9 mouse cellular contexts compared by ENCODE assay signal in genomic region chr12:37881376-37881775, GRCm38 (mm10).
DNase-seq lines count a peak whose midpoint lies in the region; ATAC-seq and TF ChIP-seq lines count a peak whose summit lies in the region.
"Had no signal": no experiment of that assay in that cellular context is flagged by ENCODE, and none has a peak within 500 bp of the region (broad histone marks: within the 10 kb centered on the region; RNA-seq: fewer than 3 reads in every experiment).

No protein-coding gene starts in this region.

- no peaks in the 10 kb centered on the region for H3K9me3 ChIP-seq in embryonic facial prominence, embryonic 14.5 days (ENCODE audit: control insufficient read depth, low read length)
- H3K9me3 ChIP-seq in hindbrain, embryonic 16.5 days (ENCODE audit: control insufficient read depth, low read length) = no peaks in the 10 kb centered on the region
- H3K9me3 ChIP-seq in neural tube, embryonic 13.5 days = no peaks in the 10 kb centered on the region

- H3K9ac ChIP-seq in embryonic facial prominence, embryonic 14.5 days (ENCODE audit: low read depth, low read length) = no peak overlapping the region
- H3K9ac ChIP-seq in hindbrain, embryonic 16.5 days (ENCODE audit: low read depth, low read length) = peak overlapping the region; percentile 62
- H3K9ac ChIP-seq in neural tube, embryonic 13.5 days = peak overlapping the region; percentile 70
- H3K9ac ChIP-seq: liver, embryonic 14.5 days had no signal

- H3K36me3 ChIP-seq in embryonic facial prominence, embryonic 14.5 days (ENCODE audit: control insufficient read depth, insufficient read depth, low read length) = no peaks in the 10 kb centered on the region
- no peaks in the 10 kb centered on the region for H3K36me3 ChIP-seq in hindbrain, embryonic 16.5 days (ENCODE audit: control insufficient read depth, insufficient read depth, low read length)
- no peaks in the 10 kb centered on the region for H3K36me3 ChIP-seq in neural tube, embryonic 13.5 days

- 7% methylated on average over 10 of the region's 10 CpGs for WGBS in embryonic facial prominence, embryonic 14.5 days
- 3% methylated on average over 10 of the region's 10 CpGs for WGBS in hindbrain, embryonic 16.5 days
- WGBS in neural tube, embryonic 13.5 days = 1% methylated on average over 10 of the region's 10 CpGs

- no peak for TF ChIP-seq CTCF in layer of hippocampus, adult 2 months (conservative IDR thresholded peaks at IDR 0.05)

- H3K4me2 ChIP-seq in embryonic facial prominence, embryonic 14.5 days (ENCODE audit: low read depth, low read length) = peak overlapping the region; percentile 73
- peak overlapping the region; percentile 93 for H3K4me2 ChIP-seq in hindbrain, embryonic 16.5 days (ENCODE audit: low read length)
- H3K4me2 ChIP-seq in neural tube, embryonic 13.5 days = peak overlapping the region; percentile 96

- no peak for DNase-seq in layer of hippocampus, adult 2 months (ENCODE audit: low spot score in 2 of 2)
- no peak for DNase-seq in layer of hippocampus, adult 9-11 months
- DNase-seq in embryonic facial prominence, embryonic 14.5 days (ENCODE audit: low spot score) = no peak
- no peak for DNase-seq in T-cell, adult 2 months (ENCODE audit: low spot score)
- no peak for DNase-seq in right cerebral cortex, postnatal 14 days
- DNase-seq in MN1 (ENCODE audit: low spot score) = no peak

- peak overlapping the region; percentile 96 for H3K27ac ChIP-seq in layer of hippocampus, adult 2 months
- no peak overlapping the region for H3K27ac ChIP-seq in embryonic facial prominence, embryonic 14.5 days (replicated peaks; ENCODE audit: low read depth, low read length)
- H3K27ac ChIP-seq in hindbrain, embryonic 16.5 days (ENCODE audit: low read depth, low read length) = no peak overlapping the region; the same call in 1 of the 2 replicates
- no peak overlapping the region for H3K27ac ChIP-seq in neural tube, embryonic 13.5 days (replicated peaks)
- H3K27ac ChIP-seq: liver, embryonic 14.5 days had no signal

- no peak for ATAC-seq in embryonic facial prominence, embryonic 14.5 days (ENCODE audit: low read depth)
- no peak for ATAC-seq in hindbrain, embryonic 16.5 days
- no peak for ATAC-seq in neural tube, embryonic 13.5 days (ENCODE audit: low read depth)

- peak overlapping the region; percentile 64 for H3K4me3 ChIP-seq in layer of hippocampus, adult 2 months
- H3K4me3 ChIP-seq in embryonic facial prominence, embryonic 14.5 days (ENCODE audit: low read depth, low read length) = peak overlapping the region; percentile 47
- H3K4me3 ChIP-seq in hindbrain, embryonic 16.5 days (ENCODE audit: low read length) = peak overlapping the region; percentile 60
- H3K4me3 ChIP-seq in neural tube, embryonic 13.5 days = peak overlapping the region; percentile 47

- 0 out of 2 replicates have a peak, but pooled peaks cover 7% of the 10 kb centered on the region for H3K27me3 ChIP-seq in embryonic facial prominence, embryonic 14.5 days (replicated peaks; ENCODE audit: control insufficient read depth, insufficient read depth, low read length)
- no peaks in the 10 kb centered on the region for H3K27me3 ChIP-seq in hindbrain, embryonic 16.5 days (replicated peaks; ENCODE audit: control insufficient read depth, insufficient read depth, low read length)
- 0 out of 2 replicates have a peak, but pooled peaks cover 3% of the 10 kb centered on the region for H3K27me3 ChIP-seq in neural tube, embryonic 13.5 days

- H3K4me1 ChIP-seq in embryonic facial prominence, embryonic 14.5 days (ENCODE audit: control insufficient read depth, insufficient read depth, low read length) = no peaks in the 10 kb centered on the region
- no peaks in the 10 kb centered on the region; the same call in 1 of the 2 replicates for H3K4me1 ChIP-seq in hindbrain, embryonic 16.5 days (ENCODE audit: control insufficient read depth, insufficient read depth, low read depth, low read length)
- H3K4me1 ChIP-seq in neural tube, embryonic 13.5 days (replicated peaks) = peaks cover 19% of the 10 kb centered on the region
